8 mouse cellular contexts compared by ENCODE assay signal in genomic region chr5:124115990-124116845, GRCm38 (mm10). TPM values are rescaled to one million over a fixed set of nuclear protein-coding genes. Genes with fewer than 3 reads are reported as not detected.
DNase-seq lines count a peak whose midpoint lies in the region; ATAC-seq and TF ChIP-seq lines count a peak whose summit lies in the region.

Gene Arl6ip4, plus strand, starts transcription at chr5:124116089.

- intact Hi-C loops in heart, postnatal 25 days (cut with DNase I) = loop anchor here (5.0 kb wide), 1 partner anchor 136 kb away; no protein-coding TSS in a partner anchor

- in situ Hi-C loops in ES-E14 (cut with MboI; ENCODE audit: low sequenced_read_pairs in 2 of 2, unreplicated experiment in 2 of 2) = no loop called here

- peak within 1 kb of the TSS; percentile 100 for H3K9ac ChIP-seq in ES-E14 (ENCODE audit: insufficient read depth, low read depth, low read length, poor library complexity, severe bottlenecking)
- H3K9ac ChIP-seq in forebrain, embryonic 15.5 days (replicated peaks) = peak within 1 kb of the TSS; percentile 73
- H3K9ac ChIP-seq in lung, embryonic 15.5 days = peak within 1 kb of the TSS; percentile 98

- WGBS in forebrain, embryonic 15.5 days = 2% methylated on average over 64 of the region's 64 CpGs
- under 1% methylated on average over 64 of the region's 64 CpGs for WGBS in lung, embryonic 15.5 days
- WGBS in thymus, adult 2 months = 1% methylated on average over 64 of the region's 64 CpGs

- H3K9me3 ChIP-seq in ES-E14 (ENCODE audit: control insufficient read depth, insufficient read depth, low read depth, low read length) = no peaks in the 10 kb centered on the region; the same call in 1 of the 2 replicates
- H3K9me3 ChIP-seq in forebrain, embryonic 15.5 days = no peaks in the 10 kb centered on the region
- H3K9me3 ChIP-seq in lung, embryonic 15.5 days = no peaks in the 10 kb centered on the region

- H3K4me1 ChIP-seq in ES-E14 (ENCODE audit: control insufficient read depth in 2 of 2, insufficient read depth in 2 of 2, low read length in 2 of 2, poor library complexity in 1 of 2) = peaks cover 0 to 19% of the 10 kb centered on the region in 2 experiments; a peak in 2 of 4 replicates
- peaks cover 36% of the 10 kb centered on the region for H3K4me1 ChIP-seq in forebrain, embryonic 15.5 days
- H3K4me1 ChIP-seq in lung, embryonic 15.5 days = peaks cover 31% of the 10 kb centered on the region
- peaks cover 27% of the 10 kb centered on the region for H3K4me1 ChIP-seq in thymus, adult 2 months (replicated peaks; ENCODE audit: control insufficient read depth, insufficient read depth, low read length)

- no peak for DNase-seq in ES-E14 (ENCODE audit: low read depth, low spot score)
- peak; percentile 70 for DNase-seq in c-Kit-positive CD71-positive TER-119-positive erythroid progenitor cells, embryonic 14.5 days (ENCODE audit: low spot score)
- DNase-seq in heart, postnatal 25 days (ENCODE audit: low spot score) = peak; percentile 36
- DNase-seq in layer of hippocampus, adult 2 months (ENCODE audit: low spot score in 2 of 2) = peak; percentile 78 to 79
- DNase-seq in ovary, adult 18-20 months (ENCODE audit: low spot score) = peak; percentile 41
- peak; percentile 76 for DNase-seq in thymus, adult 2 months

- H3K27me3 ChIP-seq in forebrain, embryonic 15.5 days = no peaks in the 10 kb centered on the region
- H3K27me3 ChIP-seq in lung, embryonic 15.5 days = no peaks in the 10 kb centered on the region
- no peaks in the 10 kb centered on the region for H3K27me3 ChIP-seq in thymus, adult 2 months (ENCODE audit: control insufficient read depth, insufficient read depth, low read length)

- ATAC-seq in forebrain, embryonic 15.5 days (replicated peaks) = peak; percentile 26
- ATAC-seq in lung, embryonic 15.5 days (ENCODE audit: borderline replicate concordance, extremely low read depth, low FRiP score, low TSS enrichment) = no peak

- peak within 1 kb of the TSS; percentile 97 to 100 for H3K4me3 ChIP-seq in ES-E14 (ENCODE audit: insufficient read depth in 1 of 2, low read depth in 1 of 2, low read length in 2 of 2, poor library complexity in 1 of 2, severe bottlenecking in 1 of 2)
- peak within 1 kb of the TSS; percentile 58 for H3K4me3 ChIP-seq in forebrain, embryonic 15.5 days
- H3K4me3 ChIP-seq in layer of hippocampus, adult 2 months = peak within 1 kb of the TSS; percentile 66
- H3K4me3 ChIP-seq in lung, embryonic 15.5 days = peak within 1 kb of the TSS; percentile 99
- H3K4me3 ChIP-seq in thymus, adult 2 months (ENCODE audit: control insufficient read depth, insufficient read depth, low read length) = peak within 1 kb of the TSS; percentile 100

- H3K4me2 ChIP-seq in forebrain, embryonic 15.5 days (replicated peaks) = peak within 1 kb of the TSS; percentile 97
- peak within 1 kb of the TSS; percentile 93 for H3K4me2 ChIP-seq in lung, embryonic 15.5 days

- TF ChIP-seq CTCF in layer of hippocampus, adult 2 months (conservative IDR thresholded peaks at IDR 0.05) = no peak
- no peak for TF ChIP-seq CTCF in thymus, adult 2 months (IDR thresholded peaks at IDR 0.05; ENCODE audit: borderline replicate concordance, control insufficient read depth, extremely low read depth, insufficient read depth, low read length, poor library complexity)

- peaks cover 18% of the 10 kb centered on the region for H3K36me3 ChIP-seq in ES-E14 (ENCODE audit: control insufficient read depth, insufficient read depth, low read length, poor library complexity, severe bottlenecking)
- peaks cover 32% of the 10 kb centered on the region for H3K36me3 ChIP-seq in forebrain, embryonic 15.5 days
- peaks cover 37% of the 10 kb centered on the region for H3K36me3 ChIP-seq in lung, embryonic 15.5 days
- peaks cover 14% of the 10 kb centered on the region for H3K36me3 ChIP-seq in thymus, adult 2 months (ENCODE audit: control insufficient read depth, insufficient read depth, low read length)

- TF ChIP-seq POLR2A in thymus, adult 2 months (IDR thresholded peaks at IDR 0.05; ENCODE audit: control insufficient read depth, extremely low read depth, insufficient read depth, low read length, poor library complexity) = peak; percentile 54; the same call in 1 of the 2 replicates

- peak within 1 kb of the TSS; percentile 59; the same call in 1 of the 2 replicates for H3K27ac ChIP-seq in ES-E14 (ENCODE audit: insufficient read depth, low read depth, low read length, poor library complexity, severe bottlenecking)
- peak within 1 kb of the TSS; percentile 80 for H3K27ac ChIP-seq in forebrain, embryonic 15.5 days (replicated peaks)
- H3K27ac ChIP-seq in layer of hippocampus, adult 2 months = peak within 1 kb of the TSS; percentile 93
- peak within 1 kb of the TSS; percentile 89 for H3K27ac ChIP-seq in lung, embryonic 15.5 days
- no peak within 1 kb of the TSS for H3K27ac ChIP-seq in thymus, adult 2 months (ENCODE audit: control insufficient read depth, insufficient read depth, low read length)

TF ChIP-seq in ES-E14, 5 proteins besides CTCF, POLR2A, EP300 and RAD21:
- TF ChIP-seq CHD2 (IDR thresholded peaks at IDR 0.05; ENCODE audit: low read depth, low read length) (no peak), HCFC1 (IDR thresholded peaks at IDR 0.05; ENCODE audit: borderline replicate concordance, insufficient read depth, low read length) (peak; percentile 87)

RNA-seq across cellular contexts. Expression of gene Arl6ip4, which starts in this region (rescaled TPM):
- 33.1 and 37.9 TPM in 2 replicates for total RNA-seq in ES-E14 (2012; rRNA removed)
- 72.7 and 75.5 TPM in 2 replicates for polyA plus RNA-seq in forebrain, embryonic 15.5 days (2015; fragmentation: Nextera tagmentation; extraction: Ambion mirVana)
- 10 to 100 TPM; 36.2 to 43.0 TPM for total RNA-seq in heart, postnatal 25 days (2021)
- total RNA-seq in layer of hippocampus, adult 2 months (2021) = 10 to 100 TPM; 49.8 to 52.2 TPM
- 105 and 107 TPM in 2 replicates for polyA plus RNA-seq in lung, embryonic 15.5 days (2015; fragmentation: Nextera tagmentation; extraction: Ambion mirVana)
- 50.8 and 53.5 TPM in 2 replicates for polyA plus RNA-seq in thymus, adult 2 months (2012; rRNA removed)
